Mouse (Mus musculus) myocyte (in vitro differentiated cells): ENCODE data around the gene Alb.

Experiments used
- CEBPB ChIP-seq: IDR thresholded peaks from 2 replicates; pipeline ENCODE4 v1.6.1; 2011; ENCODE audit warnings: mild to moderate bottlenecking, moderate library complexity; ENCODE audit not compliant: poor library complexity, insufficient read depth, severe bottlenecking
- E2F4 ChIP-seq: IDR thresholded peaks from one replicate; pipeline ENCODE4 v1.6.1; 2011; ENCODE audit warnings: mild to moderate bottlenecking, control low read depth, moderate library complexity; ENCODE audit not compliant: insufficient read depth
- MAX ChIP-seq: IDR thresholded peaks from one replicate; pipeline ENCODE4 v1.6.1; 2011; ENCODE audit warnings: low read depth, mild to moderate bottlenecking, control low read depth
- MYOD1 ChIP-seq, 3 experiments: IDR thresholded peaks; one replicate each; pipeline ENCODE4 v1.6.1; 2011; ENCODE audit warnings: control low read depth in 2 of 3, low read depth in 2 of 3, mild to moderate bottlenecking in 2 of 3, moderate library complexity in 1 of 3; ENCODE audit not compliant: insufficient read length in 2 of 3, control insufficient read depth in 1 of 3
- MYOG ChIP-seq, 3 experiments: IDR thresholded peaks; one replicate each; pipeline ENCODE4 v1.6.1; 2011; ENCODE audit warnings: control low read depth in 2 of 3, low read depth in 2 of 3, mild to moderate bottlenecking in 2 of 3; ENCODE audit not compliant: insufficient read length in 2 of 3, control insufficient read depth in 1 of 3, insufficient read depth in 1 of 3
- POLR2A ChIP-seq: IDR thresholded peaks from one replicate; pipeline ENCODE4 v1.6.1; 2011; ENCODE audit warnings: low read depth, mild to moderate bottlenecking, control low read depth, moderate library complexity; ENCODE audit not compliant: insufficient read length
- POLR2AphosphoS2 ChIP-seq: IDR thresholded peaks from one replicate; pipeline ENCODE4 v1.6.1; 2011; ENCODE audit warnings: low read depth, control low read depth; ENCODE audit not compliant: insufficient read length
- REST ChIP-seq: IDR thresholded peaks from one replicate; pipeline ENCODE4 v1.6.1; 2011; ENCODE audit warnings: mild to moderate bottlenecking, control low read depth, moderate library complexity; ENCODE audit not compliant: insufficient read depth, insufficient read length
- SRF ChIP-seq: IDR thresholded peaks from one replicate; pipeline ENCODE4 v1.6.1; 2011; ENCODE audit warnings: low read depth; ENCODE audit not compliant: control insufficient read depth, insufficient read length
- TCF12 ChIP-seq: IDR thresholded peaks from one replicate; pipeline ENCODE4 v1.6.1; 2011; ENCODE audit warnings: mild to moderate bottlenecking, control low read depth; ENCODE audit not compliant: poor library complexity, insufficient read depth, severe bottlenecking
- TCF3 ChIP-seq: IDR thresholded peaks from one replicate; pipeline ENCODE4 v1.6.1; 2011; ENCODE audit warnings: low read depth, control low read depth; ENCODE audit not compliant: insufficient read length
- USF1 ChIP-seq: IDR thresholded peaks from one replicate; pipeline ENCODE4 v1.6.1; 2011; ENCODE audit warnings: low read depth, mild to moderate bottlenecking, control low read depth, moderate library complexity

- TF ChIP-seq USF1 (no peak), POLR2A (no peak), REST (no peak), E2F4 (no peak), MYOD1 (IDR thresholded peaks at IDR 0.05; ENCODE audit: control insufficient read depth in 1 of 3, insufficient read length in 2 of 3, low read depth in 2 of 3) (no peak), MAX (no peak), POLR2AphosphoS2 (no peak), TCF12 (no peak), CEBPB (no peak), MYOG (IDR thresholded peaks at IDR 0.05; ENCODE audit: control insufficient read depth in 1 of 3, insufficient read depth in 1 of 3, insufficient read length in 2 of 3, low read depth in 2 of 3) (no peak), SRF (no peak), TCF3 (no peak)
Measured at GRCm38 (mm10) chr5:90473902-90474301, 13.2 kb downstream of the Alb start.
